Mouse (Mus musculus): ENCODE measurements around the gene Ccdc137. TPM values are rescaled to one million over a fixed set of nuclear protein-coding genes. Genes with fewer than 3 reads are reported as not detected.

Gene Ccdc137
- polyA plus RNA-seq, 1 experiment: 15.1 TPM

DNA sequence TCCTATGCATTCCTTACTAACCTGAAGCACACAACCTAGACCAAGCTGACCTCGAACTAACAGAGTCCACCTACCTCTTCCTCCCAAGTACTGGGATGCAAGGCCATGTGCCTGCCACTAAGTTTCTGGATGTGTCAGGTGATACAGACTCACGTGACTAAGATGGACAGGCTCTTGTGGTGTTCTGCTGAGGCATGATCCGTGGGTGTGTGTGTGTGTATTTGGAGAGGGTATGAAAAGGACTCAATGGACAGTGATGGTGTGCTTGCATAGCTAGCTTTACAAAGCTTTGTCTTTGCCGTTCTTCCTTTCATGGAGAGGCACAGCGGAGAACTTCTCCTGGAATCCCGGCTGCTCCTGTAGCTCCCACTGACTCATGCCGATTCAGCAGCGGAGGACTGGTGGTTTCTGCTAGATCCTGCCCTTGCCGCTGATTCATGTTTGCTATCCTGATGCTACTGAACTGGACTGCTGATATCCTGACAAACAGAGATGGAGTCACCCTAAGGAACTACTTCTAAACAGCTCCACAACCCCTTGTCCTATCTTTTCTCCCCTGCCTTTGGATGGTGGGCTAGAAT, 50.5 kb downstream of the Ccdc137 start:
- Histone ChIP-seq H3K27ac (ENCODE audit: insufficient read depth, low read depth, low read length) (no peak overlapping the region), H3K27me3 (replicated peaks; ENCODE audit: control insufficient read depth, insufficient read depth, low read length) (no peaks in the 10 kb centered on the region), H3K36me3 (ENCODE audit: control insufficient read depth, insufficient read depth, low read length) (no peaks in the 10 kb centered on the region), H3K4me3 (ENCODE audit: insufficient read depth, low read depth, low read length) (no peak overlapping the region), H3K4me1 (ENCODE audit: control insufficient read depth, insufficient read depth, low read length) (peaks cover 10% of the 10 kb centered on the region; the same call in 1 of the 2 replicates)
- no peak for TF ChIP-seq POLR2A (IDR thresholded peaks at IDR 0.05; ENCODE audit: low read depth, low read length)
- no peak for TF ChIP-seq CTCF (conservative IDR thresholded peaks at IDR 0.05; ENCODE audit: insufficient read depth, insufficient read length, low read depth, low read length)
- 83% methylated on average over 9 of the region's 9 CpGs for WGBS
- no peak for DNase-seq

- H3K4me1 ChIP-seq (ENCODE audit: control insufficient read depth, insufficient read depth, low read length): peaks cover 10% of the 10 kb centered on the region; the same call in 1 of the 2 replicates
- H3K27me3 ChIP-seq (replicated peaks; ENCODE audit: control insufficient read depth, insufficient read depth, low read length): no peaks in the 10 kb centered on the region
- WGBS: 41% methylated on average over 4 of the region's 4 CpGs
- H3K36me3 ChIP-seq (ENCODE audit: control insufficient read depth, insufficient read depth, low read length): no peaks in the 10 kb centered on the region
- H3K27ac ChIP-seq (ENCODE audit: insufficient read depth, low read depth, low read length): no peak overlapping the region
- TF ChIP-seq CTCF (conservative IDR thresholded peaks at IDR 0.05; ENCODE audit: insufficient read depth, insufficient read length, low read depth, low read length) (no peak), POLR2A (IDR thresholded peaks at IDR 0.05; ENCODE audit: low read depth, low read length) (no peak)
- no peak overlapping the region for H3K4me3 ChIP-seq (ENCODE audit: insufficient read depth, low read depth, low read length)
- no peak for DNase-seq
Observed at GRCm38 (mm10) chr11:120509940-120510339, 52.0 kb downstream of the Ccdc137 start.

GRCm38 (mm10) chr11:120510375-120511030, 52.6 kb downstream of the Ccdc137 start:
- H3K27me3 ChIP-seq (replicated peaks; ENCODE audit: control insufficient read depth, insufficient read depth, low read length): no peaks in the 10 kb centered on the region
- H3K36me3 ChIP-seq (ENCODE audit: control insufficient read depth, insufficient read depth, low read length): no peaks in the 10 kb centered on the region
- 29% methylated on average over 16 of the region's 16 CpGs for WGBS
- no peak overlapping the region for H3K27ac ChIP-seq (ENCODE audit: insufficient read depth, low read depth, low read length)
- TF ChIP-seq POLR2A (IDR thresholded peaks at IDR 0.05; ENCODE audit: low read depth, low read length) (no peak), CTCF (conservative IDR thresholded peaks at IDR 0.05; ENCODE audit: insufficient read depth, insufficient read length, low read depth, low read length) (no peak)
- no peak for DNase-seq
- H3K4me3 ChIP-seq (ENCODE audit: insufficient read depth, low read depth, low read length): peak overlapping the region; percentile 30; the same call in 1 of the 2 replicates
- H3K4me1 ChIP-seq (ENCODE audit: control insufficient read depth, insufficient read depth, low read length): peaks cover 10% of the 10 kb centered on the region; the same call in 1 of the 2 replicates

- Histone ChIP-seq H3K36me3 (ENCODE audit: control insufficient read depth, insufficient read depth, low read length) (no peaks in the 10 kb centered on the region), H3K4me3 (ENCODE audit: insufficient read depth, low read depth, low read length) (no peak overlapping the region), H3K27ac (ENCODE audit: insufficient read depth, low read depth, low read length) (no peak overlapping the region), H3K27me3 (replicated peaks; ENCODE audit: control insufficient read depth, insufficient read depth, low read length) (no peaks in the 10 kb centered on the region), H3K4me1 (ENCODE audit: control insufficient read depth, insufficient read depth, low read length) (peaks cover 7% of the 10 kb centered on the region; the same call in 1 of the 2 replicates)
- WGBS: 31% methylated on average over 6 of the region's 6 CpGs
- DNase-seq: peak; percentile 59
- TF ChIP-seq POLR2A (IDR thresholded peaks at IDR 0.05; ENCODE audit: low read depth, low read length) (no peak), CTCF (conservative IDR thresholded peaks at IDR 0.05; ENCODE audit: insufficient read depth, insufficient read length, low read depth, low read length) (no peak)
Observed at GRCm38 (mm10) chr11:120512790-120513453, 55.0 kb downstream of the Ccdc137 start.

Other genes with a start within 250 kb of the Ccdc137 start
- gene Bahcc1, start 225.2 kb upstream of the Ccdc137 start, polyA plus RNA-seq (2012; rRNA removed): 8.0 and 9.2 TPM in 2 replicates
- 828 and 981 TPM in 2 replicates for gene Actg1, start 109.6 kb upstream of the Ccdc137 start, polyA plus RNA-seq (2012; rRNA removed)
- gene Fscn2, start 96.6 kb upstream of the Ccdc137 start, polyA plus RNA-seq (2012; rRNA removed): 0.16 and 0.19 TPM in 2 replicates
- 30.3 and 45.1 TPM in 2 replicates for gene Faap100, start 79.4 kb upstream of the Ccdc137 start, polyA plus RNA-seq (2012; rRNA removed)
- gene Nploc4, start 20.4 kb upstream of the Ccdc137 start, polyA plus RNA-seq (2012; rRNA removed): 39.5 and 45.4 TPM in 2 replicates
- gene Tspan10, start 15.5 kb upstream of the Ccdc137 start, polyA plus RNA-seq (2012; rRNA removed): 0.05 and 0.48 TPM in 2 replicates
- gene Pde6g, start 4.6 kb upstream of the Ccdc137 start, polyA plus RNA-seq (2012; rRNA removed): 1.8 TPM in 2 replicates
- gene Oxld1, start within 50 bp of the Ccdc137 start, polyA plus RNA-seq (2012; rRNA removed): 48.6 and 49.3 TPM in 2 replicates
- 21.1 and 23.8 TPM in 2 replicates for gene Arl16, start 9.5 kb downstream of the Ccdc137 start, polyA plus RNA-seq (2012; rRNA removed)
- 282 and 300 TPM in 2 replicates for gene Mrpl12, start 26.5 kb downstream of the Ccdc137 start, polyA plus RNA-seq (2012; rRNA removed)
- gene Slc25a10, start 33.7 kb downstream of the Ccdc137 start, polyA plus RNA-seq (2012; rRNA removed): 751 and 939 TPM in 2 replicates
- 52.8 and 77.3 TPM in 2 replicates for gene Gcgr, start 72.6 kb downstream of the Ccdc137 start, polyA plus RNA-seq (2012; rRNA removed)
- gene Mcrip1, start 91.6 kb downstream of the Ccdc137 start, polyA plus RNA-seq (2012; rRNA removed): 129 and 131 TPM in 2 replicates
- 9.5 TPM in 1 of 2 replicates, not detected in the other for gene Ppp1r27, start 93.0 kb downstream of the Ccdc137 start, polyA plus RNA-seq (2012; rRNA removed)
- 323 and 342 TPM in 2 replicates for gene P4hb, start 115.1 kb downstream of the Ccdc137 start, polyA plus RNA-seq (2012; rRNA removed)
- 543 and 613 TPM in 2 replicates for gene Arhgdia, start 123.5 kb downstream of the Ccdc137 start, polyA plus RNA-seq (2012; rRNA removed)
- 18.8 and 29.0 TPM in 2 replicates for gene Alyref, start 140.2 kb downstream of the Ccdc137 start, polyA plus RNA-seq (2012; rRNA removed)
- 137 and 143 TPM in 2 replicates for gene Anapc11, start 140.3 kb downstream of the Ccdc137 start, polyA plus RNA-seq (2012; rRNA removed)
- gene Npb, start 150.4 kb downstream of the Ccdc137 start, polyA plus RNA-seq (2012; rRNA removed): 7.7 and 12.9 TPM in 2 replicates
- 432 and 566 TPM in 2 replicates for gene Pcyt2, start 159.8 kb downstream of the Ccdc137 start, polyA plus RNA-seq (2012; rRNA removed)
- gene Sirt7, start 167.1 kb downstream of the Ccdc137 start, polyA plus RNA-seq (2012; rRNA removed): 72.2 and 76.8 TPM in 2 replicates
- 62.2 and 66.1 TPM in 2 replicates for gene Mafg, start 175.5 kb downstream of the Ccdc137 start, polyA plus RNA-seq (2012; rRNA removed)
- gene Pycr1, start 185.7 kb downstream of the Ccdc137 start, polyA plus RNA-seq (2012; rRNA removed): 1.0 and 1.5 TPM in 2 replicates
- 0.27 and 1.0 TPM in 2 replicates for gene Myadml2, start 190.0 kb downstream of the Ccdc137 start, polyA plus RNA-seq (2012; rRNA removed)
- 25.5 and 26.1 TPM in 2 replicates for gene Notum, start 203.1 kb downstream of the Ccdc137 start, polyA plus RNA-seq (2012; rRNA removed)
- gene Aspscr1, start 214.9 kb downstream of the Ccdc137 start, polyA plus RNA-seq (2012; rRNA removed): 105 and 106 TPM in 2 replicates